In the genomic region with DNA sequence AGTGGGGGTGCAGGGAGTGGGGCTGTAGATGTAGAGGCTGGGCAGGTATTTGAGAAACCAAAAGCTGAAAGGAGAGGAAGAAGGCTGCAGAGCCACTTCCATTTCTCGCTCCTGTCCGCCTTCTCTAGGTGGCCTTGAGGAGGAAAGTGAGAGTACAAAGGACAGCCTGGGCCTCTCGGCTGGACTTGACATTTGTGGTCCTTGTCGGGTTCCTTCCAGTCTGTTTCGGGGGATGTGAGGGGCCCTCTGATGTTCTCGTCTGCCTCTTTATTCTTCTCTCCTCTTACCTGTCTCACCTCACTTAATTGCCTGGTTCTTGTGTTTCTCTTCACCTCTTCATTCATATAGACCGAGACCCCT, we compare ENCODE assay signal across 8 mouse cellular contexts. TPM values are rescaled to one million over a fixed set of nuclear protein-coding genes. Genes with fewer than 3 reads are reported as not detected.
DNase-seq lines count a peak whose midpoint lies in the region; ATAC-seq and TF ChIP-seq lines count a peak whose summit lies in the region.

No protein-coding gene starts in this region.

- H3K27ac ChIP-seq in kidney, embryonic 16.5 days (ENCODE audit: low read length): peak overlapping the region; percentile 99
- peak overlapping the region; percentile 100 for H3K27ac ChIP-seq in embryonic facial prominence, embryonic 10.5 days (replicated peaks)
- H3K27ac ChIP-seq in hindbrain, postnatal 0 days: peak overlapping the region; percentile 100
- H3K27ac ChIP-seq in midbrain, postnatal 0 days (ENCODE audit: low read depth, low read length): peak overlapping the region; percentile 100

- 0 out of 2 replicates have a peak, but pooled peaks have one; percentile 4 for TF ChIP-seq CTCF in hindbrain, postnatal 0 days (IDR thresholded peaks at IDR 0.05; ENCODE audit: low read depth)
- no peak for TF ChIP-seq CTCF in midbrain, postnatal 0 days (IDR thresholded peaks at IDR 0.05)

- H3K27me3 ChIP-seq in kidney, embryonic 16.5 days (ENCODE audit: insufficient read depth, low read length): no peaks in the 10 kb centered on the region
- H3K27me3 ChIP-seq in embryonic facial prominence, embryonic 10.5 days (replicated peaks; ENCODE audit: low read depth, poor library complexity, severe bottlenecking): no peaks in the 10 kb centered on the region
- no peaks in the 10 kb centered on the region for H3K27me3 ChIP-seq in hindbrain, postnatal 0 days (ENCODE audit: insufficient read depth, low read length)
- H3K27me3 ChIP-seq in midbrain, postnatal 0 days (ENCODE audit: insufficient read depth, low read length): no peaks in the 10 kb centered on the region

- H3K4me3 ChIP-seq in kidney, embryonic 16.5 days (ENCODE audit: low read length): peak overlapping the region; percentile 68
- H3K4me3 ChIP-seq in embryonic facial prominence, embryonic 10.5 days: peak overlapping the region; percentile 92
- H3K4me3 ChIP-seq in hindbrain, postnatal 0 days (ENCODE audit: low read length): peak overlapping the region; percentile 89
- H3K4me3 ChIP-seq in midbrain, postnatal 0 days (ENCODE audit: low read depth, low read length): peak overlapping the region; percentile 68

- WGBS in kidney, embryonic 16.5 days: 5% methylated on average over 7 of the region's 7 CpGs
- 11% methylated on average over 7 of the region's 7 CpGs for WGBS in embryonic facial prominence, embryonic 10.5 days
- 8% methylated on average over 7 of the region's 7 CpGs for WGBS in hindbrain, postnatal 0 days
- 1% methylated on average over 7 of the region's 7 CpGs for WGBS in midbrain, postnatal 0 days

- H3K4me2 ChIP-seq in kidney, embryonic 16.5 days (replicated peaks; ENCODE audit: low read depth, low read length): peak overlapping the region; percentile 99
- H3K4me2 ChIP-seq in hindbrain, postnatal 0 days (ENCODE audit: low read depth, low read length): peak overlapping the region; percentile 98
- H3K4me2 ChIP-seq in midbrain, postnatal 0 days (ENCODE audit: low read depth, low read length, poor library complexity, severe bottlenecking): peak overlapping the region; percentile 99

- no peak for ATAC-seq in kidney, embryonic 16.5 days (ENCODE audit: low FRiP score, low TSS enrichment)
- no peak for ATAC-seq in hindbrain, postnatal 0 days
- ATAC-seq in midbrain, postnatal 0 days (ENCODE audit: low FRiP score): no peak
- ATAC-seq in megakaryocyte-erythroid progenitor cell, adult 5-6 weeks (replicated peaks; ENCODE audit: low FRiP score, low TSS enrichment, poor library complexity, severe bottlenecking): no peak

- peaks cover 16% of the 10 kb centered on the region for H3K36me3 ChIP-seq in kidney, embryonic 16.5 days (ENCODE audit: insufficient read depth, low read length)
- peaks cover 26% of the 10 kb centered on the region for H3K36me3 ChIP-seq in embryonic facial prominence, embryonic 10.5 days (replicated peaks)
- peaks cover 11% of the 10 kb centered on the region for H3K36me3 ChIP-seq in hindbrain, postnatal 0 days (ENCODE audit: insufficient read depth, low read length)
- peaks cover 15% of the 10 kb centered on the region for H3K36me3 ChIP-seq in midbrain, postnatal 0 days (ENCODE audit: insufficient read depth, low read length)

- peaks cover 60% of the 10 kb centered on the region for H3K4me1 ChIP-seq in kidney, embryonic 16.5 days (ENCODE audit: insufficient read depth, low read length)
- peaks cover 80% of the 10 kb centered on the region for H3K4me1 ChIP-seq in embryonic facial prominence, embryonic 10.5 days
- peaks cover 32% of the 10 kb centered on the region for H3K4me1 ChIP-seq in hindbrain, postnatal 0 days (ENCODE audit: insufficient read depth, low read length)
- H3K4me1 ChIP-seq in midbrain, postnatal 0 days (ENCODE audit: insufficient read depth, low read length): peaks cover 16% of the 10 kb centered on the region

- H3K9me3 ChIP-seq in kidney, embryonic 16.5 days (ENCODE audit: low read length): no peaks in the 10 kb centered on the region
- H3K9me3 ChIP-seq in embryonic facial prominence, embryonic 10.5 days: no peaks in the 10 kb centered on the region
- no peaks in the 10 kb centered on the region for H3K9me3 ChIP-seq in hindbrain, postnatal 0 days (ENCODE audit: low read length)
- no peaks in the 10 kb centered on the region for H3K9me3 ChIP-seq in midbrain, postnatal 0 days (ENCODE audit: low read length)

- H3K9ac ChIP-seq in kidney, embryonic 16.5 days (replicated peaks; ENCODE audit: low read length): peak overlapping the region; percentile 100
- peak overlapping the region; percentile 100 for H3K9ac ChIP-seq in hindbrain, postnatal 0 days (replicated peaks; ENCODE audit: low read length)
- H3K9ac ChIP-seq in midbrain, postnatal 0 days (replicated peaks; ENCODE audit: low read length, poor library complexity, severe bottlenecking): peak overlapping the region; percentile 97

- no peak for DNase-seq in kidney, adult 11 months
- DNase-seq in embryonic facial prominence, embryonic 10.5 days (ENCODE audit: low spot score): no peak
- no peak for DNase-seq in hindbrain, postnatal 0 days (ENCODE audit: low spot score)
- no peak for DNase-seq in midbrain, postnatal 0 days (ENCODE audit: low spot score)
- DNase-seq in thymus, postnatal 10 days (ENCODE audit: low spot score in 2 of 2): no peak
- DNase-seq in adrenal gland, postnatal 10 days: no peak

RNA-seq across cellular contexts. Expression of gene Ptms, which starts 1.6 kb away (rescaled TPM):
- polyA plus RNA-seq in kidney, embryonic 16.5 days (2015; fragmentation: Nextera tagmentation; extraction: Ambion mirVana): 269 and 274 TPM in 2 replicates
- 203 and 213 TPM in 2 replicates for polyA plus RNA-seq in embryonic facial prominence, embryonic 10.5 days (2016; fragmentation: Nextera tagmentation; extraction: Ambion mirVana)
- 913 and 1,024 TPM in 2 replicates for total RNA-seq in hindbrain, postnatal 0 days (2014; rRNA removed)
- polyA plus RNA-seq in hindbrain, postnatal 0 days (2015; fragmentation: Nextera tagmentation; extraction: Ambion mirVana): 767 and 773 TPM in 2 replicates
- 814 and 944 TPM in 2 replicates for total RNA-seq in midbrain, postnatal 0 days (2014; rRNA removed)
- polyA plus RNA-seq in midbrain, postnatal 0 days (2015; fragmentation: Nextera tagmentation; extraction: Ambion mirVana): 810 TPM in 2 replicates
- total RNA-seq in megakaryocyte-erythroid progenitor cell, adult 5-6 weeks (2014; fragmentation: Nextera tagmentation): 5.3 and 30.7 TPM in 2 replicates
- 21.6 and 22.1 TPM in 2 replicates for total RNA-seq in megakaryocyte-erythroid progenitor cell, adult 5-6 weeks (2017)
- 100 to 1,000 TPM; 824 to 887 TPM for total RNA-seq in adrenal gland, postnatal 10 days (2021)

RNA-seq across cellular contexts. Expression of gene Lag3, which starts 6.8 kb away (rescaled TPM):
- 1.3 and 2.6 TPM in 2 replicates for polyA plus RNA-seq in kidney, embryonic 16.5 days (2015; fragmentation: Nextera tagmentation; extraction: Ambion mirVana)
- 1.2 and 1.6 TPM in 2 replicates for polyA plus RNA-seq in embryonic facial prominence, embryonic 10.5 days (2016; fragmentation: Nextera tagmentation; extraction: Ambion mirVana)
- 1.8 and 2.2 TPM in 2 replicates for total RNA-seq in hindbrain, postnatal 0 days (2014; rRNA removed)
- 3.3 and 3.6 TPM in 2 replicates for polyA plus RNA-seq in hindbrain, postnatal 0 days (2015; fragmentation: Nextera tagmentation; extraction: Ambion mirVana)
- total RNA-seq in midbrain, postnatal 0 days (2014; rRNA removed): 1.1 and 2.1 TPM in 2 replicates
- polyA plus RNA-seq in midbrain, postnatal 0 days (2015; fragmentation: Nextera tagmentation; extraction: Ambion mirVana): 2.8 and 3.5 TPM in 2 replicates
- 0.09 and 0.35 TPM in 2 replicates for total RNA-seq in megakaryocyte-erythroid progenitor cell, adult 5-6 weeks (2014; fragmentation: Nextera tagmentation)
- 1.6 TPM in 1 of 2 replicates, not detected in the other for total RNA-seq in megakaryocyte-erythroid progenitor cell, adult 5-6 weeks (2017)
- 1 to 10 TPM; 1.4 to 1.8 TPM for total RNA-seq in adrenal gland, postnatal 10 days (2021)

RNA-seq across cellular contexts. Expression of gene Mlf2, which starts 12.9 kb away (rescaled TPM):
- polyA plus RNA-seq in kidney, embryonic 16.5 days (2015; fragmentation: Nextera tagmentation; extraction: Ambion mirVana): 366 and 380 TPM in 2 replicates
- polyA plus RNA-seq in embryonic facial prominence, embryonic 10.5 days (2016; fragmentation: Nextera tagmentation; extraction: Ambion mirVana): 390 and 408 TPM in 2 replicates
- total RNA-seq in hindbrain, postnatal 0 days (2014; rRNA removed): 639 and 964 TPM in 2 replicates
- 618 and 628 TPM in 2 replicates for polyA plus RNA-seq in hindbrain, postnatal 0 days (2015; fragmentation: Nextera tagmentation; extraction: Ambion mirVana)
- 512 and 647 TPM in 2 replicates for total RNA-seq in midbrain, postnatal 0 days (2014; rRNA removed)
- polyA plus RNA-seq in midbrain, postnatal 0 days (2015; fragmentation: Nextera tagmentation; extraction: Ambion mirVana): 628 and 643 TPM in 2 replicates
- total RNA-seq in megakaryocyte-erythroid progenitor cell, adult 5-6 weeks (2014; fragmentation: Nextera tagmentation): 103 and 117 TPM in 2 replicates
- 59.2 and 99.1 TPM in 2 replicates for total RNA-seq in megakaryocyte-erythroid progenitor cell, adult 5-6 weeks (2017)
- total RNA-seq in adrenal gland, postnatal 10 days (2021): 100 to 1,000 TPM; 271 to 288 TPM

RNA-seq across cellular contexts. Expression of gene Cd4, which starts 30.3 kb away (rescaled TPM):
- polyA plus RNA-seq in kidney, embryonic 16.5 days (2015; fragmentation: Nextera tagmentation; extraction: Ambion mirVana): 0.10 and 0.28 TPM in 2 replicates
- not detected in 2 replicates for polyA plus RNA-seq in embryonic facial prominence, embryonic 10.5 days (2016; fragmentation: Nextera tagmentation; extraction: Ambion mirVana)
- 0.05 TPM in 1 of 2 replicates, not detected in the other for total RNA-seq in hindbrain, postnatal 0 days (2014; rRNA removed)
- polyA plus RNA-seq in hindbrain, postnatal 0 days (2015; fragmentation: Nextera tagmentation; extraction: Ambion mirVana): 0.13 and 0.18 TPM in 2 replicates
- 0.19 and 2.8 TPM in 2 replicates for total RNA-seq in midbrain, postnatal 0 days (2014; rRNA removed)
- 0.25 and 0.58 TPM in 2 replicates for polyA plus RNA-seq in midbrain, postnatal 0 days (2015; fragmentation: Nextera tagmentation; extraction: Ambion mirVana)
- total RNA-seq in megakaryocyte-erythroid progenitor cell, adult 5-6 weeks (2014; fragmentation: Nextera tagmentation): not detected in 2 replicates
- total RNA-seq in megakaryocyte-erythroid progenitor cell, adult 5-6 weeks (2017): not detected in 2 replicates
- total RNA-seq in adrenal gland, postnatal 10 days (2021): 1 to 10 TPM; 3.8 to 4.0 TPM

RNA-seq across cellular contexts. Expression of gene Cops7a, which starts 47.0 kb away (rescaled TPM):
- polyA plus RNA-seq in kidney, embryonic 16.5 days (2015; fragmentation: Nextera tagmentation; extraction: Ambion mirVana): 178 and 179 TPM in 2 replicates
- polyA plus RNA-seq in embryonic facial prominence, embryonic 10.5 days (2016; fragmentation: Nextera tagmentation; extraction: Ambion mirVana): 137 and 146 TPM in 2 replicates
- 113 and 146 TPM in 2 replicates for total RNA-seq in hindbrain, postnatal 0 days (2014; rRNA removed)
- 97.1 and 101 TPM in 2 replicates for polyA plus RNA-seq in hindbrain, postnatal 0 days (2015; fragmentation: Nextera tagmentation; extraction: Ambion mirVana)
- total RNA-seq in midbrain, postnatal 0 days (2014; rRNA removed): 108 and 131 TPM in 2 replicates
- polyA plus RNA-seq in midbrain, postnatal 0 days (2015; fragmentation: Nextera tagmentation; extraction: Ambion mirVana): 92.3 and 97.1 TPM in 2 replicates
- total RNA-seq in megakaryocyte-erythroid progenitor cell, adult 5-6 weeks (2014; fragmentation: Nextera tagmentation): 71.0 and 117 TPM in 2 replicates
- total RNA-seq in megakaryocyte-erythroid progenitor cell, adult 5-6 weeks (2017): 46.8 and 57.5 TPM in 2 replicates
- total RNA-seq in adrenal gland, postnatal 10 days (2021): 100 to 1,000 TPM; 122 to 129 TPM

Comparison
In these comparisons a context has a peak if more than half of its experiments do, and no peak if none do; other contexts are left out.
1. RNA of gene Ptms, which starts 1.6 kb away (total RNA-seq): 913 to 1,024 TPM in hindbrain, postnatal 0 days, 824 to 887 TPM in adrenal gland, postnatal 10 days and 814 to 944 TPM in midbrain, postnatal 0 days; 5.3 to 30.7 TPM in megakaryocyte-erythroid progenitor cell, adult 5-6 weeks; every median in the first group is over 10 times any median in the second.
2. Peak in every context shown above with its lines, with median percentiles within 50 percentile points of each other: H3K27ac ChIP-seq, H3K4me2 ChIP-seq, H3K4me3 ChIP-seq and H3K9ac ChIP-seq.